Mouse (Mus musculus) heart, embryonic 15.5 days (tissue): ENCODE measurements at regions not wholly inside any gene's neighbourhood (a gene's known extent, or its start where the extent isn't known, plus 50 kb on each side); places are given as distances from the start of the nearest gene placed in this dataset.
A peak's percentile ranks its signal among the peaks of the same experiment; 100 is the strongest.

ENCODE experiments used
- ATAC-seq: fragments of 200-750 bp; cut with Nextera tagmentation; replicated peaks from 2 replicates; pipeline ENCODE4 v1.8.0; 2017; ENCODE audit warnings: low read depth, moderate TSS enrichment; ENCODE audit not compliant: insufficient number of reproducible peaks, insufficient read depth, low FRiP score
- H3K27ac ChIP-seq: fragments of 300-500 bp; sonication (generic); 2 replicates; pipeline ENCODE4 v1.5.1; 2015; ENCODE audit warnings: mild to moderate bottlenecking, inconsistent platforms
- H3K27me3 ChIP-seq: fragments of 300-500 bp; sonication (generic); 2 replicates; pipeline ENCODE4 v1.6.1; 2015; ENCODE audit warnings: inconsistent platforms
- H3K36me3 ChIP-seq: fragments of 300-500 bp; sonication (generic); 2 replicates; pipeline ENCODE4 v1.6.1; 2015; ENCODE audit warnings: mild to moderate bottlenecking, inconsistent platforms
- H3K4me1 ChIP-seq: fragments of 300-500 bp; sonication (generic); replicated peaks from 2 replicates; pipeline ENCODE4 v1.6.1; 2015; ENCODE audit warnings: inconsistent platforms
- H3K4me2 ChIP-seq: fragments of 300-500 bp; sonication (generic); 2 replicates; pipeline ENCODE4 v1.6.1; 2015; ENCODE audit warnings: inconsistent platforms, mild to moderate bottlenecking, moderate library complexity
- H3K4me3 ChIP-seq: fragments of 300-500 bp; sonication (generic); 2 replicates; pipeline ENCODE4 v1.5.1; 2015; ENCODE audit warnings: mild to moderate bottlenecking, inconsistent platforms
- H3K9ac ChIP-seq: fragments of 300-500 bp; sonication (generic); 2 replicates; pipeline ENCODE4 v1.6.1; 2015; ENCODE audit warnings: mild to moderate bottlenecking, inconsistent platforms
- H3K9me3 ChIP-seq: fragments of 300-500 bp; sonication (generic); replicated peaks from 2 replicates; pipeline ENCODE4 v1.6.1; 2016; ENCODE audit warnings: inconsistent platforms
- WGBS: fragments of 180-500 bp; shearing (Covaris S2); methylation state at CpG from one replicate; pipeline ENCODE4 v1.1.7; 2015; ENCODE audit warnings: mixed read lengths; 5-methylcytosine and 5-hydroxymethylcytosine counted together

DNA sequence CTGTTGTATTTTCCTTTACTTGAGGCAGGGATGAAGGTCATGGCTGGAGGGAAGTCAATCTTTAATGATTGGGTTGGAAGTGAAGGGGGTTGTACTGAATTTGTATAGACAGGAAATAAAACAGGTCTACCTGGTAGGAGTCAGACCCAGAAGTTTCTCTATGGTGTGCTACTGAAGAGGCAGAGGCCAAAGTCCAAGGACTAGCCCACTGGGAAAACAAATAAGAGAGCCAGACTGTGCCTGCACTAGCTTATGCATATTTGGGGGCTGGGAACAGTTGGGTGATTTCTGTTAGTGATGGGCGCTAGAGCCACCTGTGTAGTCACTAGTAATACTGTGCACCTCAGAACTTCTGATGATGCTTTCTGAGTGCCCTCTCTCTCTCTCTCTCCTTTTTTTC lies 203.7 kb downstream of the Dusp6 start:
- no peak for ATAC-seq
- Histone ChIP-seq H3K9ac (no peak overlapping the region), H3K4me3 (no peak overlapping the region), H3K9me3 (no peaks in the 10 kb centered on the region), H3K4me2 (no peak overlapping the region), H3K27me3 (no peaks in the 10 kb centered on the region), H3K27ac (peak overlapping the region; percentile 68), H3K4me1 (peaks cover 1% of the 10 kb centered on the region; the same call in 1 of the 2 replicates), H3K36me3 (no peaks in the 10 kb centered on the region)
- 94% methylated on average over 1 of the region's 1 CpGs for WGBS

DNA sequence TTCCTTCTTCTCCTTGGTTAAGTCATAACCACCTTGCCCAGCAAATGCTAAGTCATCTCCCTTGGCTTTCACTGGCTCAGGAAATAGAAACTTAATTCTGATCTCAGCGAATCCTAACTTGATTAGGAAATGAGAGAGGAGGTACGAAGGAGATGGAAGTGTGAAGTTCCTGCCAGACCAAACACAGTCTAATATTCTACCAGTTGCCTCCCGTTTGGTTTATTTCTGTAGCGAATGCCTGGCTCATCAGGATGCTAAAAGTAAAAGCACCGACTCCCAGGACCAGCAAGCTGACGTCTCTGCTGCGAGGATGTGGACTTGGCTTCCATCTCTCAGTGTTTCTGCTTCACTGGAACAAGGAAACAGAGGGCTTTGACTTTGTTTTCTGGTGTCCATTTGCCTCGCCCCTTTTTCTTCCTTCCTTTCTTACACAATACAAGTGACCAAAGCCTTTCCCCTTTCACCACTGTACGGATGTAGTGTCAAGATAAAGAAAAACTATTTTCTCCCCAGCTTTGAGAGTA lies 204.3 kb downstream of the Dusp6 start:
- Histone ChIP-seq H3K4me2 (no peak overlapping the region), H3K27me3 (no peaks in the 10 kb centered on the region), H3K9me3 (no peaks in the 10 kb centered on the region), H3K9ac (no peak overlapping the region), H3K4me3 (no peak overlapping the region), H3K4me1 (0 out of 2 replicates have a peak, but pooled peaks cover under 1% of the 10 kb centered on the region), H3K27ac (peak overlapping the region; percentile 68), H3K36me3 (no peaks in the 10 kb centered on the region)
- ATAC-seq = peak; percentile 53
- WGBS = 54% methylated on average over 9 of the region's 9 CpGs

DNA sequence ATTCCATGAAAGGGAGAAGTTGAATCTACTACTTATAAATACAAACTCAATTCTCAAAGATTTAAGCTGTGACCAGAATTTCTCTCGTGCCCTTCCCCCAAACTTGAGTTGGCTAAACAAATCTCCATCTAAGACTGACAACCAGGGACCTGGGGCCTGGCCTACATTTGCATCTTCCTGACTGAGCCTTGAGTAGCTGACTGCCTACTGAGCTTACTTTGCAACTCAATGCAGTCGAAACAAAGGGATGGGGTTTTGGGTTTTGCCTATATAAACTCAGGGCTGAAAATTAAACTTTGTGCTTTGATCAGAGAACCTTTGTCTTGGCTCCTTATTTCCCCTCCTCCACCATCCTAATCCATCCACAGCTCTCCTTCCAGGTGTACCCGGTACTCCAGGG lies 205.9 kb downstream of the Dusp6 start:
- Histone ChIP-seq H3K36me3 (no peaks in the 10 kb centered on the region), H3K4me1 (peaks cover 6% of the 10 kb centered on the region; the same call in 1 of the 2 replicates), H3K4me2 (no peak overlapping the region), H3K4me3 (no peak overlapping the region), H3K27ac (no peak overlapping the region), H3K27me3 (no peaks in the 10 kb centered on the region), H3K9me3 (no peaks in the 10 kb centered on the region), H3K9ac (no peak overlapping the region)
- no peak for ATAC-seq
- 67% methylated on average over 3 of the region's 3 CpGs for WGBS

DNA sequence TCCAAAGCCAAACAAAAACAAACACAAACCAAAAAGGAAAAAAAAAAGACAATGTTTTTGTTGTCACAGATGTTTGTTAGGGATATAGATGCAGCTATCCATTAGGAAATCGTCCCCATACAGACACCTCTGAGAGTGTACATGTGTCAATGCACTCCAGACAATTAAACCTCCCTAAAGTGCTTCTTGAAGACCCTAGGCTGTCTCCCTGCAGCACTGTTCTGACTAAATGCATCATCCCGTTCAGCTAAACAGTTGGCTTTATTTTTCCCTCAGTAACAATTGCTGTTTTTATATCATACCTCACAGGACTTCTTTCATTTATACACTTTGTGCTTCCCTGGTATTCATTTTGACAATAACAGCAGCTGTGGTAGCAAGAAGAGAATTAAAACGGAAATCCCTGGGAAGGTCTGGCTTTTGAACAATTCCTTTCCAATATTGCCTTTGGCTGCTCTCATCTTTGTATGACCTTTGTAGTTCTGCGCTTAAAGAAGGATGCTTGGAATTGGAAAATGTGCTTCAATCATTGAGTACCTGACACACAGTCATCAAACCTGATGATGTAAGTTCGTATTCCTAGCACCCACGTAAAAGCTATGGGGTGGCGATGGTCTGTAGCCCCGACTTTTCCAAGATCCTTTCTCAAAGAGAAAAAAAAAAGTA lies 208.9 kb downstream of the Dusp6 start:
- Histone ChIP-seq H3K9ac (no peak overlapping the region), H3K36me3 (no peaks in the 10 kb centered on the region), H3K27ac (peak overlapping the region; percentile 35; the same call in 1 of the 2 replicates), H3K4me2 (no peak overlapping the region), H3K27me3 (no peaks in the 10 kb centered on the region), H3K9me3 (no peaks in the 10 kb centered on the region), H3K4me1 (peaks cover 13% of the 10 kb centered on the region), H3K4me3 (no peak overlapping the region)
- ATAC-seq = no peak
- WGBS = 72% methylated on average over 8 of the region's 8 CpGs

DNA sequence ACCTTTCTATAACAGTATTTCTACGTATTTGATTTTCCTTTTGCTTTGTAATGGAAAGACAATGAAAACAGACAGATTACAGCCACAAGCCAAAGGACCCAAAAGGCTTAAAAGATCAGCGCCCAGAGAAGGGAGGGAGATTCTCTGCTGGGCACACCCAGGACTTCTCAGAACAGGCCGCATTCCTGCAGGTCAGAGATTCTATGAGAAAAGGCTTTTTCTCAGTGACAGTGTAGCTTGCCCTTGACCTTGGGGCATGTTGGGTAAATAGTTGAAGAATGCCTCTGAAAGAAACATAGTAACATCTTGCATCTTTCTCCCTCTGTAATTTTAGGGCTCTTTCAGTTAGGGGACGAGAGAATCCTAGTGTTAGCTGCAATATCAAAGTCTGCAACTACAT lies 209.8 kb downstream of the Dusp6 start:
- WGBS = 63% methylated on average over 4 of the region's 4 CpGs
- no peaks in the 10 kb centered on the region for H3K9me3 ChIP-seq
- no peak overlapping the region for H3K4me2 ChIP-seq
- H3K9ac ChIP-seq = no peak overlapping the region
- H3K4me1 ChIP-seq = peaks cover 13% of the 10 kb centered on the region
- no peak overlapping the region for H3K4me3 ChIP-seq
- no peaks in the 10 kb centered on the region for H3K27me3 ChIP-seq
- H3K27ac ChIP-seq = peak overlapping the region; percentile 31; the same call in 1 of the 2 replicates
- no peak for ATAC-seq
- H3K36me3 ChIP-seq = no peaks in the 10 kb centered on the region

DNA sequence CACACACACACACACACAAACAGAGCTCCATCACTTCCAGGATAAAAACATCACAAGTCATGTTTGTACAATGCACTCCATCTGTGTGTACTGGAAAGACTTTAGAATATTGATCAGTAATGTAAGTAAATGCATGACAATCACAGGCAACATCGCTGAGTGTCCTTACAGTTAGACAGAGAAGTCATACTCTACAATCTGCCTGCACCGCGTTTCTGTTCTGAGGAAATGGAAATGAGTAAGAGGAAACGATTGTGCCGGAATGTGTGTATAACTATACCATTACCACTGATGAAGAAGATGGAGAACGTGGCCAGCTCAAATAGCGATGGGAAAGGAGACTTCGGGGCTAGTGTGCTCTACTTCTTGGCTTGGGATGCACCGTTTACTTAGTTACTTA lies 210.7 kb downstream of the Dusp6 start:
- Histone ChIP-seq H3K27ac (no peak overlapping the region), H3K4me3 (no peak overlapping the region), H3K27me3 (no peaks in the 10 kb centered on the region), H3K4me2 (no peak overlapping the region), H3K36me3 (no peaks in the 10 kb centered on the region), H3K9me3 (no peaks in the 10 kb centered on the region), H3K9ac (no peak overlapping the region), H3K4me1 (peaks cover 13% of the 10 kb centered on the region)
- no peak for ATAC-seq
- 88% methylated on average over 9 of the region's 9 CpGs for WGBS

DNA sequence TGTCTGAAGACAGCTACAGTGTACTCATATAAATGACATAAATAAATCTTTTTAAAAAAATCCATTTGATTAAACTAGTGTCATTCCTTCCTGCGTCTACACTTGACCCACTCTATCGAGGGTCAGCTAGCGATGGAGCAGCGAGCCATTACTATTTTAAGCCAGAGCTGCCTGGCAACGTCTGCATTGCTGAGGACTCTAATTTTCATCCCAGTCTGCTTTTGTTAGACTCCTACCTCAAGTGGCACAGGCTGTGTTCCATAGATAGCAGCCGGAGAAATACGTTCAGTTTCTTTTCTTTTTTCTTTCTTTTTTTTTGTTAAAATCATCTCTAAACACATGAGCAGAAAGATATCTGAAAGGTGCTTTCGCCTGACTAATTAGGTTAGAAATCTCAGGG lies 211.5 kb downstream of the Dusp6 start:
- Histone ChIP-seq H3K36me3 (no peaks in the 10 kb centered on the region), H3K4me2 (no peak overlapping the region), H3K4me1 (peaks cover 13% of the 10 kb centered on the region), H3K9ac (no peak overlapping the region), H3K9me3 (no peaks in the 10 kb centered on the region), H3K4me3 (no peak overlapping the region), H3K27ac (peak overlapping the region; percentile 69), H3K27me3 (no peaks in the 10 kb centered on the region)
- no peak; the same call in 1 of the 2 replicates for ATAC-seq
- 43% methylated on average over 8 of the region's 8 CpGs for WGBS

DNA sequence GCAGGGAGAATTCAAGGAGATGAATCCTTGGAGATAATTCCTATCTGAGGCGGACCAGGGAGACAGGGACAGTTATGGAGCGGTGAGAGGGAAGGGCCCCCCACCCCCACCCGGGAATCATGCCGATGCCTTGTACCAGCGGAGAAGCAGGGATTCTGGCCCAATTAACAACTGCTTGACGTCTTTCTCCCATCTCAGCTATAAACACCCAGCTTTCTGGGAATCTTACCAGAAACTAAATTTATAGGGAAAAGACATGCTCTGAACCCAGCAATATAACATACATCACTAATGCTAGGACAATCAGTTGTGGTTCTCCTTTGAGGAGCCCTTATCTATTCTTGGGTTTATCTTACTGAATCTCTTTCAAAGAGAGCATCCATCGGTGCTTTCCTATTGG lies 213.2 kb downstream of the Dusp6 start:
- Histone ChIP-seq H3K27ac (no peak overlapping the region), H3K9me3 (no peaks in the 10 kb centered on the region), H3K9ac (no peak overlapping the region), H3K4me2 (no peak overlapping the region), H3K36me3 (no peaks in the 10 kb centered on the region), H3K27me3 (no peaks in the 10 kb centered on the region), H3K4me3 (no peak overlapping the region), H3K4me1 (peaks cover 13% of the 10 kb centered on the region)
- no peak for ATAC-seq
- WGBS = 62% methylated on average over 7 of the region's 7 CpGs

DNA sequence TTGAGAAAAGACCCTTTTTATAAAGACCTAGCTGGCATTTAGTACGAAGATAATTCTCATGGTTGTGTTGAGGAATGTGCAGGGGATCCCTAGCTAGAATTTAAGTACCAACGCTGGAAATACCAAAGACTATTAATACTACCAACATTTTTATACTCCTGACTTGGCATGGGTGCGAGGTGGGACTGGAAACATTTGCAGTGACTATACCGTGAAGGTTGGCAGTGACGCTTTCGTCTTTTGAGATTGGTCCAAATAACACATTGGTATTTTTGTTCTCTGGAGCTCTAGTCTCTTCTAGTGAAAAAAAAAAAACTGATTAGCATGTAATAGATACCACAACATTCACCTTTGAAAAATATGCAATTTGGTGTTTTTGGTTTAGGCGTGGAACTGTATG lies 213.7 kb downstream of the Dusp6 start:
- 74% methylated on average over 7 of the region's 7 CpGs for WGBS
- Histone ChIP-seq H3K27me3 (no peaks in the 10 kb centered on the region), H3K4me2 (no peak overlapping the region), H3K9ac (no peak overlapping the region), H3K36me3 (no peaks in the 10 kb centered on the region), H3K9me3 (no peaks in the 10 kb centered on the region), H3K4me1 (peaks cover 13% of the 10 kb centered on the region), H3K4me3 (no peak overlapping the region), H3K27ac (no peak overlapping the region)
- no peak for ATAC-seq

DNA sequence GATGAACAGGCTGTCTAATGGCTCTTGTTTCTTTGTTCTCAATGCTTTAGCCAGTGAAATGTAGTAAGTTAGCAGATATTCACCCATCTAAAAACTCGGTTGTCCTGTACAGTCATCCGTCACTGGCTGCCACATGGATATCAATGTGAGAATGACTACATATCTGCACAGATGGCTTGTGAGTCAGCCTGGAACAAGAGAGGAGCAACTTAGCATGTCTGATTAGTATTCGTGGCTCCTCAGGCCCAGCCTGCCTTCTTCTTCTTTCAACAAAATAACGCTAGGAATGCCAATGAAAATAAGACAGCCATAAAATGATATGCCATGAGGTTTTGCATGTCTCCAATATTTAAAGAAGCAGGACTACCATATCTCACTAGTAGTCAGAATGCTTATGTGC lies 217.5 kb downstream of the Dusp6 start:
- WGBS = 68% methylated on average over 4 of the region's 4 CpGs
- Histone ChIP-seq H3K4me2 (no peak overlapping the region), H3K27ac (no peak overlapping the region), H3K9ac (no peak overlapping the region), H3K4me3 (no peak overlapping the region), H3K36me3 (no peaks in the 10 kb centered on the region), H3K27me3 (no peaks in the 10 kb centered on the region), H3K4me1 (peaks cover 2% of the 10 kb centered on the region; the same call in 1 of the 2 replicates), H3K9me3 (no peaks in the 10 kb centered on the region)
- ATAC-seq = no peak

DNA sequence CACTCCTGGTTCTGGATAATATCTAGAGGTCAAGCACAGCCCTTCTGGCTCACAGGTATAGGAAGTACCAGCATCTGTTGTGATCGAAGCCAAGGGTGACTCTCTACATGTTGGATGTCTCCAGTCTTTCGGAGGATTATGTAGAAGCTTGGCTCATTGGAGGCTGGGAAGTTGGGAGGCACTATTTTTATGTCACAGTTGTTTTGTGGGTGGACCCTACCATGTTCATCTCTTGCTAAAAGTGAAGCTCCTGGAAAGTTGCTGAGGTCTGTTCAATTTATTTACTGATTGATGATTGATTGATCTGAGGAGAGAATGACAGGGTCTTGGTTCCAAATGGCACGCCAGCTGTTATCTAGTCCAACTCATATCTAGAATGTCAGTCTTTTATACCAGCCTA lies 219.0 kb downstream of the Dusp6 start:
- 85% methylated on average over 3 of the region's 3 CpGs for WGBS
- ATAC-seq = no peak
- Histone ChIP-seq H3K27ac (no peak overlapping the region), H3K27me3 (no peaks in the 10 kb centered on the region), H3K4me3 (no peak overlapping the region), H3K36me3 (no peaks in the 10 kb centered on the region), H3K4me2 (no peak overlapping the region), H3K4me1 (no peaks in the 10 kb centered on the region), H3K9ac (no peak overlapping the region), H3K9me3 (no peaks in the 10 kb centered on the region)
